Comparison of ENCODE assay signal across 8 mouse cellular contexts in the genomic region with DNA sequence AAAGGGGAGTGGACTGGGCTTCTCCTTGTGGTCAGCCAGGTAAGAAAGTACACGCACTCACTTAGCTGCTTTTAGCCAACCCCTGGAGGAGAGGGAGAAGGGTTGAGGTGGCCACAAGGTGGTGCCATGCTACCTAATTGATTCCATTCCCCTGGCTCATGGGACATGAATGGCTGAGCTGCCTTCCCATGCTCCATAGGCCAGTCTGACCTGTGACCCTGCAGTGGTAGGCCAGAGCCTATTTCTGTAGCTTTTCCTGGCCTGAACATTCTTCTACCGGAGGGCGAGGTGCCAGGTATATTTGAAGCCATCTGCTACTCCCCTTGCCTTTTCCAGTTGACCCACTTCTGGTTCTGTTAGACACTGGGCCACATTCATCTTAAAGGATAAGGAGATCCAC. TPM values are rescaled to one million over a fixed set of nuclear protein-coding genes. Genes with fewer than 3 reads are reported as not detected.
DNase-seq lines count a peak whose midpoint lies in the region; ATAC-seq lines count a peak whose summit lies in the region.

No protein-coding gene starts in this region.

- no peak overlapping the region for H3K4me3 ChIP-seq in heart, embryonic 12.5 days
- no peak overlapping the region for H3K4me3 ChIP-seq in embryonic facial prominence, embryonic 10.5 days
- no peak overlapping the region for H3K4me3 ChIP-seq in kidney, embryonic 14.5 days (ENCODE audit: low read length)

- no peak overlapping the region for H3K4me2 ChIP-seq in heart, embryonic 12.5 days
- no peak overlapping the region for H3K4me2 ChIP-seq in kidney, embryonic 14.5 days (replicated peaks; ENCODE audit: low read depth, low read length)

- DNase-seq in heart, adult 11 months, result no peak
- peak; percentile 72 for DNase-seq in ZHBTc4 (ENCODE audit: low read depth, low spot score)
- DNase-seq in embryonic facial prominence, embryonic 10.5 days (ENCODE audit: low spot score), result peak; percentile 51

- H3K27me3 ChIP-seq in heart, embryonic 12.5 days (replicated peaks), result no peaks in the 10 kb centered on the region
- no peaks in the 10 kb centered on the region for H3K27me3 ChIP-seq in embryonic facial prominence, embryonic 10.5 days (replicated peaks; ENCODE audit: low read depth, poor library complexity, severe bottlenecking)
- H3K27me3 ChIP-seq in kidney, embryonic 14.5 days (ENCODE audit: control insufficient read depth, insufficient read depth, low read length), result no peaks in the 10 kb centered on the region

- H3K27ac ChIP-seq in heart, embryonic 12.5 days (ENCODE audit: poor library complexity, severe bottlenecking), result no peak overlapping the region
- no peak overlapping the region for H3K27ac ChIP-seq in embryonic facial prominence, embryonic 10.5 days (replicated peaks)
- H3K27ac ChIP-seq in kidney, embryonic 14.5 days (ENCODE audit: low read depth, low read length), result no peak overlapping the region

- peaks cover 71% of the 10 kb centered on the region for H3K36me3 ChIP-seq in heart, embryonic 12.5 days
- peaks cover 74% of the 10 kb centered on the region for H3K36me3 ChIP-seq in embryonic facial prominence, embryonic 10.5 days (replicated peaks)
- H3K36me3 ChIP-seq in kidney, embryonic 14.5 days (ENCODE audit: control insufficient read depth, insufficient read depth, low read length), result peaks cover 71% of the 10 kb centered on the region

- H3K9ac ChIP-seq in heart, embryonic 12.5 days, result no peak overlapping the region
- H3K9ac ChIP-seq in kidney, embryonic 14.5 days (ENCODE audit: low read depth, low read length), result no peak overlapping the region

- no peaks in the 10 kb centered on the region for H3K9me3 ChIP-seq in heart, embryonic 12.5 days (replicated peaks)
- H3K9me3 ChIP-seq in embryonic facial prominence, embryonic 10.5 days, result no peaks in the 10 kb centered on the region
- no peaks in the 10 kb centered on the region for H3K9me3 ChIP-seq in kidney, embryonic 14.5 days (ENCODE audit: control insufficient read depth, low read length)

- WGBS in heart, embryonic 12.5 days, result 80% methylated on average over 3 of the region's 3 CpGs
- 81% methylated on average over 3 of the region's 3 CpGs for WGBS in embryonic facial prominence, embryonic 10.5 days
- WGBS in kidney, embryonic 14.5 days, result 81% methylated on average over 3 of the region's 3 CpGs

- ATAC-seq in heart, embryonic 12.5 days (ENCODE audit: insufficient number of reproducible peaks, low FRiP score), result peak; percentile 45; the same call in 1 of the 2 replicates
- ATAC-seq in kidney, embryonic 14.5 days (ENCODE audit: low FRiP score, low TSS enrichment), result 0 out of 2 replicates have a peak, but pooled peaks have one; percentile 41
- ATAC-seq in megakaryocyte progenitor cell, adult 5-6 weeks (replicated peaks; ENCODE audit: poor library complexity), result peak; percentile 82
- no peak; the same call in 1 of the 2 replicates for ATAC-seq in erythroid progenitor cell, adult 5-6 weeks (replicated peaks; ENCODE audit: low FRiP score, poor library complexity, severe bottlenecking)
- no peak; the same call in 1 of the 2 replicates for ATAC-seq in granulocyte monocyte progenitor cell, adult 5-6 weeks (replicated peaks; ENCODE audit: poor library complexity, severe bottlenecking)

- no peaks in the 10 kb centered on the region for H3K4me1 ChIP-seq in heart, embryonic 12.5 days (replicated peaks)
- H3K4me1 ChIP-seq in embryonic facial prominence, embryonic 10.5 days, result no peaks in the 10 kb centered on the region
- H3K4me1 ChIP-seq in kidney, embryonic 14.5 days (ENCODE audit: control insufficient read depth, insufficient read depth, low read length), result no peaks in the 10 kb centered on the region

RNA-seq across cellular contexts. Expression of a gene that starts 7.4 kb away (rescaled TPM):
- polyA plus RNA-seq in heart, embryonic 12.5 days (2016; fragmentation: Nextera tagmentation; extraction: Ambion mirVana), result 31.1 and 34.1 TPM in 2 replicates
- 33.0 and 35.1 TPM in 2 replicates for polyA plus RNA-seq in embryonic facial prominence, embryonic 10.5 days (2016; fragmentation: Nextera tagmentation; extraction: Ambion mirVana)
- polyA plus RNA-seq in kidney, embryonic 14.5 days (2014; fragmentation: Nextera tagmentation; extraction: Ambion mirVana), result 29.1 and 30.5 TPM in 2 replicates
- 23.5 and 26.7 TPM in 2 replicates for total RNA-seq in megakaryocyte progenitor cell, adult 5-6 weeks (2015)
- total RNA-seq in megakaryocyte progenitor cell, adult 5-6 weeks (2017), result 3.2 and 3.3 TPM in 2 replicates
- total RNA-seq in erythroid progenitor cell, adult 5-6 weeks (2015; ENCODE audit: low replicate concordance), result 6.1 and 18.0 TPM in 2 replicates
- 1.3 and 3.6 TPM in 2 replicates for total RNA-seq in erythroid progenitor cell, adult 5-6 weeks (2017; ENCODE audit: low replicate concordance)
- 26.4 and 30.7 TPM in 2 replicates for total RNA-seq in granulocyte monocyte progenitor cell, adult 5-6 weeks (2014; fragmentation: Nextera tagmentation)
- 2.0 and 2.3 TPM in 2 replicates for total RNA-seq in granulocyte monocyte progenitor cell, adult 5-6 weeks (2017)

RNA-seq across cellular contexts. Expression of a gene that starts 10.7 kb away (rescaled TPM):
- 89.6 and 94.4 TPM in 2 replicates for polyA plus RNA-seq in heart, embryonic 12.5 days (2016; fragmentation: Nextera tagmentation; extraction: Ambion mirVana)
- 157 and 169 TPM in 2 replicates for polyA plus RNA-seq in embryonic facial prominence, embryonic 10.5 days (2016; fragmentation: Nextera tagmentation; extraction: Ambion mirVana)
- polyA plus RNA-seq in kidney, embryonic 14.5 days (2014; fragmentation: Nextera tagmentation; extraction: Ambion mirVana), result 68.6 and 115 TPM in 2 replicates
- total RNA-seq in megakaryocyte progenitor cell, adult 5-6 weeks (2015), result 58.4 and 64.7 TPM in 2 replicates
- 85.8 and 87.2 TPM in 2 replicates for total RNA-seq in megakaryocyte progenitor cell, adult 5-6 weeks (2017)
- total RNA-seq in erythroid progenitor cell, adult 5-6 weeks (2015; ENCODE audit: low replicate concordance), result 33.2 and 54.9 TPM in 2 replicates
- total RNA-seq in erythroid progenitor cell, adult 5-6 weeks (2017; ENCODE audit: low replicate concordance), result 11.5 and 18.9 TPM in 2 replicates
- 61.7 and 84.4 TPM in 2 replicates for total RNA-seq in granulocyte monocyte progenitor cell, adult 5-6 weeks (2014; fragmentation: Nextera tagmentation)
- 87.0 and 90.0 TPM in 2 replicates for total RNA-seq in granulocyte monocyte progenitor cell, adult 5-6 weeks (2017)

RNA-seq across cellular contexts. Expression of a gene that starts 25.9 kb away (rescaled TPM):
- polyA plus RNA-seq in heart, embryonic 12.5 days (2016; fragmentation: Nextera tagmentation; extraction: Ambion mirVana), result 487 and 490 TPM in 2 replicates
- polyA plus RNA-seq in embryonic facial prominence, embryonic 10.5 days (2016; fragmentation: Nextera tagmentation; extraction: Ambion mirVana), result 604 and 650 TPM in 2 replicates
- polyA plus RNA-seq in kidney, embryonic 14.5 days (2014; fragmentation: Nextera tagmentation; extraction: Ambion mirVana), result 607 TPM in 2 replicates
- total RNA-seq in megakaryocyte progenitor cell, adult 5-6 weeks (2015), result 234 and 286 TPM in 2 replicates
- 143 and 149 TPM in 2 replicates for total RNA-seq in megakaryocyte progenitor cell, adult 5-6 weeks (2017)
- total RNA-seq in erythroid progenitor cell, adult 5-6 weeks (2015; ENCODE audit: low replicate concordance), result 214 and 297 TPM in 2 replicates
- 271 and 285 TPM in 2 replicates for total RNA-seq in erythroid progenitor cell, adult 5-6 weeks (2017; ENCODE audit: low replicate concordance)
- 206 and 247 TPM in 2 replicates for total RNA-seq in granulocyte monocyte progenitor cell, adult 5-6 weeks (2014; fragmentation: Nextera tagmentation)
- total RNA-seq in granulocyte monocyte progenitor cell, adult 5-6 weeks (2017), result 175 and 225 TPM in 2 replicates

RNA-seq across cellular contexts. Expression of a gene that starts 39.0 kb away (rescaled TPM):
- 55.2 and 55.4 TPM in 2 replicates for polyA plus RNA-seq in heart, embryonic 12.5 days (2016; fragmentation: Nextera tagmentation; extraction: Ambion mirVana)
- polyA plus RNA-seq in embryonic facial prominence, embryonic 10.5 days (2016; fragmentation: Nextera tagmentation; extraction: Ambion mirVana), result 57.2 and 59.6 TPM in 2 replicates
- 42.6 and 44.5 TPM in 2 replicates for polyA plus RNA-seq in kidney, embryonic 14.5 days (2014; fragmentation: Nextera tagmentation; extraction: Ambion mirVana)
- 21.9 and 28.5 TPM in 2 replicates for total RNA-seq in megakaryocyte progenitor cell, adult 5-6 weeks (2015)
- 28.4 and 35.7 TPM in 2 replicates for total RNA-seq in megakaryocyte progenitor cell, adult 5-6 weeks (2017)
- 22.2 and 23.1 TPM in 2 replicates for total RNA-seq in erythroid progenitor cell, adult 5-6 weeks (2015; ENCODE audit: low replicate concordance)
- total RNA-seq in erythroid progenitor cell, adult 5-6 weeks (2017; ENCODE audit: low replicate concordance), result 32.1 and 40.5 TPM in 2 replicates
- 33.0 and 42.3 TPM in 2 replicates for total RNA-seq in granulocyte monocyte progenitor cell, adult 5-6 weeks (2014; fragmentation: Nextera tagmentation)
- total RNA-seq in granulocyte monocyte progenitor cell, adult 5-6 weeks (2017), result 55.1 and 96.9 TPM in 2 replicates

Comparison
In these comparisons a context has a peak if more than half of its experiments do, and no peak if none do; other contexts are left out.
1. ATAC-seq: peak in heart, embryonic 12.5 days (single experiment), kidney, embryonic 14.5 days (single experiment) and megakaryocyte progenitor cell, adult 5-6 weeks (single experiment); none in erythroid progenitor cell, adult 5-6 weeks (single experiment) and granulocyte monocyte progenitor cell, adult 5-6 weeks (single experiment).